Mouse (Mus musculus): ENCODE results near the gene Ptcd2. TPM values are rescaled to one million over a fixed set of nuclear protein-coding genes. Genes with fewer than 3 reads are reported as not detected.

Ptcd2 gene
- 33.3 and 35.3 TPM in 2 replicates for polyA plus RNA-seq (2012; rRNA removed)

DNA sequence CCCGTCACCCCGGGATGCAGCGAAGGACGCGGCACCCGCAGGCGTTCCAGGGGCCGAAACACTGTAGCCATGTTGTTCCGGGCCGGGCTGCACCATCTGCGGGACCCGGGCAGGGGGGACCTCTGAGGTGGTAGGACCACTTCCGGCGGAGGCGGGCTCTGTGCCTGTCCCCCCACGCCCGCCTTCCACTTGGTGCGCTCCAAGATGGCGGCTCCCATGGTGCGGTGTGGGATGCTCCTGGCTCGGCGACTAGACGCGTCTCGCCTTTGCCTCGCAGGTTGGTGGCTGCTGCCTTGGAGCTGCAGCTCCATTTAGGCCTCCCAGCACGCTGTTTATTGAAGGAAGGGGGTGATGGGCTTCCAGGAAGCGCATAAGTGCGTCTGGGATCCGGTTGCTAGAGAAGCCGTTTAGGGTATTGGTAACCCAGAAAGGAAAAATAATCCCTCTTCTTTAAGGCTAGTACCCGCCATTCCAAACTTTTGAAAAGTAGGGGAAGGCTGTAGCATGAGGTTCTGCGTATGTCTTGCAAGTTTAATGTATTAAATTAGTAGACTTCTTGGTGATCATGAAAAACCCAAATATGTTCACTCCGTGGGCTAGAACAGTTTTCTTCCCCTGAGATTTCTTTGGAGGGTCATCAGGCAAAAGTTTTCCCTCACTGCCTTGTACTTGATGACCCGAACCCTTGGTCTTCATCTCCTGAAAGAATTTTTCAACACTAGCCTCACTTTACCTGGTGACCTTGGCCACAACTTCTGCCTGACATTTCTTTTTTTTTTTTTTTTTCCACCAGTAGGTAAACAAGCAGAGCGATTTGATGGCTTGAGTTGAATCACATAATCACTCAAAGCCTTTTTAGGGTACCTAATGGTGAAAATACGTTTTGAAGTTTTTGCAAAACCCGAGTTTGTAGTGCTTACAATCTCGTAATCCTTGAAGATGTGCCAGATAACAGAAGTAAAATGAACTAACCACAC is at the start of gene Ptcd2, which contains the start of gene Mrps27:
Gene Ptcd2 (minus strand): TSS at position 107 of the 977 bp plus-strand sequence.
Gene Mrps27 (plus strand): TSS at position 188 of the 977 bp plus-strand sequence.
- DNase-seq (ENCODE audit: extremely low spot score in 1 of 2, low spot score in 1 of 2): peak; percentile 96 to 100

DNA sequence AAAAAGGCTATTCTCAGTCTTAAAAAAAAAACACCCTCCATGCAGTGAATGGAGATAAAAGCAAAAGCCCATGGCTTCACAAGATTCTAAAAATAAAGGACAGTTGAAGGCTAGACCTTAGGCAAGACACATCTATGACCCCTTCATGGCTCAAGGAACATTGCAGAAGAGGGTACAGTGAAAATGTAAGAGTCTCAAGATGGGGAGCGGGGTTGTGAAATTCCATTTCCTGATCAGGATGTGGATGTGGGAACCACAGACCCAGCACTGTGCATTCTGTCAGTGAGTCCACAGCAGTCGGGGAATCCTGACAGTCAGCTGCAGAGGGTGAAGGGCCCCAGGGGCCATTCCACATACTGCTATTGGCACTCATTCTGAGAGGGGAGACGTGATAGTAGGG is 48.6 kb upstream of the Ptcd2 start:
- DNase-seq (ENCODE audit: extremely low spot score in 1 of 2, low spot score in 1 of 2): no peak

DNA sequence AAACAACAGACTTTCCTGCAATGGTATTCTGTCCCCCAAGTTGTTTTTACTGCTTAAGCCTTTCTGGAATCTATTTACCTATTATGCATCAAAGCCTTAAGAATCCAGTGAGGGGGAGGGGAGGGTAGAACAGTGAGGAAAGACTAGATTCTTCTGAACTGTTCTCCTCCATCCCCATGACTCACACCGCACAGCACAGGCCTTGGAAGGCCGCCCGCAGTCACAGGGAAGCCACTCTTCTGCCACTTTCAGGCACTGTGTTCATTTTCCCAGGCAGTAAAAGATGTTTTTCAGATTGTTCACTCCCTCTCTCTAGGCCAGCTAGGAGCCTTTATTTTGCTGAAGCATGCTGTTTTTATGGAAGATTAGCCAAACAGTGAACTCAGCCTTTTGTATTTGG is 46.9 kb upstream of the Ptcd2 start:
- peak; percentile 22 to 73 for DNase-seq (ENCODE audit: extremely low spot score in 1 of 2, low spot score in 1 of 2)

DNA sequence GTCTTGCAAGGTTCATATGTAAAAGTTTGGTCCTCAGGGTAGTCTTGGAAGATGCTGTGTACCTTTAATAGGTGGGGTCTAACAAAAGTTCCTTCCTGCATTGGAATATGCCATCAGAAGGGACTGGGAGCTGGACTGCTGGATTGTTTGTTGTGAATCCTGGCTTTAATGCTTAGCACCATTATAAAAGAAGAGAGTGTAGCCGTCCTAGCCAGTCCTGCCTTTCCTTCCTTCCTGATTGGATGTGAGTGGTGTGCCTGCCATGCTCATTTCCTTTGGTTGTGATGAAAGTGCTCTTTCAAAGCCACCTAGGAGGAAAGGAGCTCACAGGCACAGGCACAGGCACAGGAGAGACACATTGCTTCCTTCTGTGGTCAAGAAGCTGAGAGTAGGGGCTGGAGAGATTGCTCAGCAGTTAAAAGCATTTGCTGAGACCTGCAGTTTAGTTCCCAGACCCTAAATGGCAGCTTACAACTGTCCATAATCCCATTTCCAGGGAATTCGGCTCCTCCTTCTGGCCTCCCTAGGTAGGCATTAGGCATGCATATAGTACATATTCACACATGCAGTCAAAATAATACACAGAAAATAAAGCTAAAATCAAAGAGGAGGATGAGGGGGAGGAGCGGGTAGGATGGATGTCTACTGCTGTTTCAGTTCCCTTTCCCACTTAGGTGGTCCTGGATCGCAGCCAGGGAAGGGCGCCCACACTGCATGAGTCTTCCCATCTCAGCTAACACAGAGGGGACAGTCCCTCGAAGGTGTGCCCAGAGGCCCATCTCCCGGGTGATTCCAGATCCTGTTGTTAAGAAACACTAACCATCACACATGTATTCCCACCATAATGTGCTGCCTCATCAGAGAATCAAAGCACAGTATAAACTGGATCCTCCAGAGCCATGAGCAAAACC is 43.7 kb upstream of the Ptcd2 start:
- no peak for DNase-seq (ENCODE audit: extremely low spot score in 1 of 2, low spot score in 1 of 2)

DNA sequence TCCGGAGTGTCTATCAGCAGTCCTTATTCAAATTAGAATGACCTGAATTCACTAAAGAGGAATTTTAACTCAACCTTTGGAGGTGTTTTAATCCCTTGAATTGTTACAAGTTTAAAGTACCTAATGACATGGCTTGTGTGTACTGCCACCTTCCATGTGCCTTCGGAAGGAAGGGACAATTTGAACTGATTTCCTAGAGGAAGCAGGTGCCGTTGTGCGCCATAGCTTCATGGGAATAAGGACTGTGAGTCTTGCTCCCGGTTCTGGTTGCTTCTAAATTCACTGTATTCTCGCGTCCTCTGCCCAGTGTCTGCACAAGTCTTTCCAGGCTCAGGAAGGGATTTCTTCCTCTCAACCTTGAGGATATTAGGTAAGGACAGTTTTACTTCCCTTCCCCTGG is 41.8 kb upstream of the Ptcd2 start:
- no peak for DNase-seq (ENCODE audit: extremely low spot score in 1 of 2, low spot score in 1 of 2)

DNA sequence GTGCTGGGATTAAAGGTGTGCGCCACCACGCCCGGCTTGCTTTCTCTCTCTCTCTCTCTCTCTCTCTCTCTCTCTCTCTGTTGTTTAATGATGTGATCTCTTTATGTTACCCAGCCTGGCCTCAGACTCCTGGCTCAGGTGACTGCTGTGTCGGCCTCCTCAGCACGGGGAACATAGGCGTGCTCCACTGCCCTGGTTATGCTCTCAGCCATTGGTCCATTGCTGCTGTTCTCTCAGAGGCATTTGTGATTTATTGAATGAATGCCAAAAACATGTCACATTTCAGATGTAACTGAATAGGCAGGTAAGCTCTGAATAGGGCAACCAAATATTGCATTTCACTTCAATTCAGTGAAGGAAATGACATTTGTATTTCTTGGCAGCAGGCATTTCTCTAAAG is 41.4 kb upstream of the Ptcd2 start:
- no peak for DNase-seq (ENCODE audit: extremely low spot score in 1 of 2, low spot score in 1 of 2)

DNA sequence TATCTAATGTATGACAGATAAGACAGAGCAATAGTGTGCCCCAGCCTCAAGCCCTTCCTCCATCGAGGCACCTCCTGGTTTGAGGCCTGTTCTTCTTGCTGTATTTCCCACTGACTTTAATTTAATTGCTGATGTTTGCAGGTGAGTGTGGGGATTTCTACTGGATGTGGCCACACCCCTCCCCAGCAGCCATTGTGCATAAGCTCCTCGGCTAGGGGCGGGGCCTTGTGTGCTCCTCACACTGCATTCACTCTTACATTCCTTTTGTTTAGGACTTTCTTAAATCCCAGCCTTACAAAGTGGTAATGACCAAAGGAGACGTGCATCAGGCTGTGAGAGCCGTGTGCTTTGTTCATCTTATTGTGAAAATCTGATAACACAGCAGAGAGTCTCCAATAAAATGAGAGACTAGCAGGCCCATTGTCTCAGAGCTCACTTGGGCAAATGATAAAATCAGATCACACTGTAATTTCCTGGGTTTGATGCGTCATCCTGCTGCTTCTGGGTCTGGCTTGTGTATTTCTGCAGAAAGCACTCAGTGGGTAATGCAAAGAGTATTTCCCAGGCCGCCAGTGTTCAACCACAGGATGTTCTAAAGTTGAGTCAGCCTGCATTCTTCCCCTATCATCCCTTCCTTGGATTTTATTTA is 40.2 kb upstream of the Ptcd2 start:
- no peak for DNase-seq (ENCODE audit: extremely low spot score in 1 of 2, low spot score in 1 of 2)

DNA sequence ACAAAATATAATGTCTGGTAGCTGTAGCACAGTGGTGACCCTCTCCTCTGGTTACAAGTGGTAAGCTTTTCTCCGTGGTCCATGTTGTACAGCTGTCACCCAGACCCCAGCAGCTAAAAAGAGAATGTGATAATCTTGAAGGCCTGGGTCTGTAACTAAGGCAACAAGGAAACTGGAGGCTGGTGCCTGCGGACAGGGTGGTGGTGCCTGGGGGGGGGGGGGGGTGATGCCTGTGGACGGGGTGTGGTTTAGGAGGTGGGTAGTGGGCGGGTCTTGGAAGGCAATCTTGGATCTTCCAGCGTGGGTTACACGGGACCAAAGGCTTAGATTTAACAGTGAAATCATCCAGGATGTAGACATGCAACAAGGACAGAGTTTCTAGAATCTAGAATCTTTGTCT is 37.9 kb upstream of the Ptcd2 start:
- no peak for DNase-seq (ENCODE audit: extremely low spot score in 1 of 2, low spot score in 1 of 2)

DNA sequence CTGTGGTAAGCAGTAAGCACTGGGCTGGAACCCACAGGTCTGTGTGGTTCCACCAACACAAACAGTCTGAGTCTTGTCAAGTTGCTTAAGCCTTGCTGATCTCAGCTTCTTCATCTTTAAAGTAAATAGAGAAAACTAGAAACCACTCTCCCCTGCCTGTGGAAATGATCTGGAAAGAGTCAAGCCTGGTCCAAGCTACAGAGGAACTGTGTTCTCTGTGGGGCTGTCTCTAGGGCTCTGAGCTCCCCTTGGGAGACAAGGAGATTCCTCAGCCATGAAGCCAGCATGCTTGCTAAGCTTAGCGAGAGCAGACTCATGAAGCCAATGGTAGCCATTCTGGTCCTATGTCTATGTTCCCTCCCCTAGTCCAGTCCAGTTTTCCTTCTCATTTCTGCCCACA is 33.7 kb upstream of the Ptcd2 start:
- no peak for DNase-seq (ENCODE audit: extremely low spot score in 1 of 2, low spot score in 1 of 2)

DNA sequence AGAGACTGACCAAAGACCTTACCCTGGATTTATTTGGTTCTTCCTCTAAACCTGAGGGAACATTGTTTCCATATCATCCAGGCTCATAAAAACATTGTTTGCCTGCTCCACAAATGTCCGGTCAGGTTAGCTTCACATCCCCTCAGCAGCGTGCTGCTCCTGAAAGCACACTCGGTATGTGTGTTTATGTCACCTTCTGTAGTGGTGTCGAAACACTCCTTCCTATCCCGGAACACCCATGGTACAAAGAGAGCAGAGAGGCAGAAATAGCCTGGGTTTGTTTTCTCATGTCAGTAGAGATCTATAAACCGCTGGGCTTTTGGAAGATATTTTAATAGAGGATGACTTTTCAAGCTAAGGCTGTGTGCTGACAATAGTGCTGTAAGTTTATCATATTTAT is 32.5 kb upstream of the Ptcd2 start:
- DNase-seq (ENCODE audit: extremely low spot score in 1 of 2, low spot score in 1 of 2): no peak

DNA sequence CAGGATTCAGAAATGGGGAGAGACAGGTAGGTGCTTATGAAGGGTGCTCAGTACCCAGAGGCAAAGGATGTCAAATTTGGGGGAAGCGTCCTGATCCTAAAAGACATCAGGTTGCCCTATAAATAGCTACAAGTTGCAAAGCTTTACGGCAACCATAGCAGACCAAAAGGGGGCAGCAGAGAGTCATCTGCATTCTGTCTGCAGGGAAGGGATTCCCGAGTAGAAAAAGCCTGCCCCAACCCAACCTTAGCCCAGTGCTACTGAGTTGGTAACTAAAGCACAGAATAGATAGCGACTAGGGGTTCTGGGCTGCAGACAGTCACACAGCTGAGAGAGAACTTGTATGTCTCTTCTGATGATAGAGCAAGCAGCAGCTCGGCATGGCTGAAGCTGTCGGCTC is 31.0 kb upstream of the Ptcd2 start:
- peak; percentile 46 to 95 for DNase-seq (ENCODE audit: extremely low spot score in 1 of 2, low spot score in 1 of 2)

DNA sequence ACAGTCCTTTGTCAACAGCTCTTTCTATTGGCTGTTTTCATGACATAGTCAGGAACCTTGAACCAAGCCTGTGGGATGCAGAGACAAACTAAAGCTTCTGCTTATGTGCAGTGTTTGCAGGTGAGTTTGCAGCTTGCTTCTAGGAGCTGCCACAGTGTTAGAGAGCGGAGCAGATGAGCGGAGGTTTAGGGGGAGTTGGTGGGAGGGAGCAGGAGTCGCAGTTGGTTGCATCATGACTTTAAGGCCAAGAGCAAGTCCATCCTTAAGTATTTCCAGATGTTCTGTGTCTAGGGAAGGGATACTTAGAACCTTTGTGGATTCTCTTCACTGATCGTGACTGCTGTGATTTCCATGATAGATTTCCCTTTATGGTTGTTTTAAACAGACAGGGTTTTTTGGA is 29.7 kb upstream of the Ptcd2 start:
- DNase-seq (ENCODE audit: extremely low spot score in 1 of 2, low spot score in 1 of 2): no peak

DNA sequence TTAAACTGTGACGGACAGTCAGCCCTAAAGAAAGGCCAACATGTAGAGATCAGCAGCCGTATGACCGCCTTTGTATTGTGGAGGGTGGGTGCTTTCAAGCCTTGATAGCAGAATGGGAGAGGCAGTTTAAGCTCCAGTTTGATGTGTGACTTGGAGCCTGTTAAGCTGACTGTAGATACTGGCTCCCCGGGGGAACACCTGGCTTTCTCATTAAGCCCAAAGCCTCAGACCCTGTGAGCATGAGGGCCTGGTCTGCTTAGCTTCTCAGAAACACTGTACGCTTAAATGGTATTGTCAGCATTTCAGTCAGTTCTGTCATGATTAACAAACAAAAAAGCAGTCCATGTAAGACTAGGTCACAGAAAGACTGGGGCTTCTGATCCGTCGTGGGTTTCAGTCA is 29.2 kb upstream of the Ptcd2 start:
- DNase-seq (ENCODE audit: extremely low spot score in 1 of 2, low spot score in 1 of 2): no peak

DNA sequence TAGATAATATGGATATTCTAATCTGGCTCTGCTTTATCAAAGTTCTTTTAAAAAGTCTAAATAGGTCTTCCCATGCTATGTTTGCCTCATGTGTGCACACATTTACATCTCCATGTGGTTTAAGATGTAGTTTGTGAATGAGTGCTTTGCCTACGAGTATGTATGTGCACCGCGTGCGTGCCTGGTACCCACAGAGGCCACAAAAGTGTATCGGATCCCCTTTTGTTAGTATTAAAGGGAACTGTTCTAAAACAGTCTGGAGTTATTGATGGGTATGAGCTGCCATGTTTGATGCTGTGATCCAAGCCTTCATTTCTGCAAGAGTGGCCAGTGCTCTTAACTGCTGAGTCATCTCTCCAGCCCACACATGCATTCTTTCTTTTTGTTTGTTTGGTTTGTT is 26.8 kb upstream of the Ptcd2 start:
- DNase-seq (ENCODE audit: extremely low spot score in 1 of 2, low spot score in 1 of 2): no peak

DNA sequence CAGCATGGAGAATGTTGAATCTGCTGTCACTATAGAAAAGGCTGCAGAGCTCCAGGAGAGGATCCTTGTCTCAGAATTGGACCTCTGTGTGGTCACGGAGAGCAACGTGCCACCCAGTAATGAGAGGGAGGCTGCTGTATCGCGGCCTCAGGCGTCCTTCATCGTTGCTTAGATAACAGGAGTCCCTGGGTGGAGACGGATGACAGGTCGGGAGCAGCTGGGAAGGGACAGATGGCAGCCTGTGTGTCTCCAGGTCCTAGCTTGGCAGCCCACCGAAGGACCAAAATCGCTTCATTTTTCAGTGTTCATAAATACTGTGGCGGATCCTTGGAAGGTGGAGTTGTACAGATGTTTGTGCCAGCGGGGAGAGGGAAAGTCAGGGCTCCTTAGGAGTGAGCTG is 24.6 kb upstream of the Ptcd2 start:
- DNase-seq (ENCODE audit: extremely low spot score in 1 of 2, low spot score in 1 of 2): no peak

DNA sequence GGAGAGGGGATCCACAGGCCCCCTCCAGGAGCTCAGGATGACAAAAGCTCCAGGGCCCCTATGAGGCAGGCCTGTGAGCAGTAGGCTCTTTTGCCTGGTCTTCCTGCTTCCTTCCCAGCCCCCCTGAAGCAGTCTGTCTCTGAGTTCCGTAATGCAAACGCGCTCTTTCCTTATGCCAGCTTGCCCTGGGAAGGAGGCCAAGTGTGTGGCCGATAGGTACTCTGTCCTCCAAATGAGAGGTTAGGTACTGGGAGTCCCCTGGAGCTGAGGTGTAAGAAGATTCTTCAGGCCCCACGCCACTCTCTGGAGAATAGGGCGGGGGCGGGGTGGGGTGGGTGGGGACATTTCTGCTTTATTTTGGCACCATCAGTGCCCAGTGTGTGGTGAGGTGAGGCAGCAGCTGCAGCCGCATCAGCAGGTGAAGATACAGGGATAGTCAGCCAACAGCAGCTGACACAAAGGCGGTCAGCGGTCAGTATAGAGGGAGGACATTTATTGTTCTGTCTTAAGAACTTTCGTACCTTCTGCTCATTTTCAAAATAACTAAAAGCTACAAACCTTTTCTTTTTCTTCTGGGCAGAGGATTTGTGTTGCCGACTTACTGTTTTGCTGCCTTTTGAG is 23.2 kb upstream of the Ptcd2 start:
- no peak for DNase-seq (ENCODE audit: extremely low spot score in 1 of 2, low spot score in 1 of 2)

DNA sequence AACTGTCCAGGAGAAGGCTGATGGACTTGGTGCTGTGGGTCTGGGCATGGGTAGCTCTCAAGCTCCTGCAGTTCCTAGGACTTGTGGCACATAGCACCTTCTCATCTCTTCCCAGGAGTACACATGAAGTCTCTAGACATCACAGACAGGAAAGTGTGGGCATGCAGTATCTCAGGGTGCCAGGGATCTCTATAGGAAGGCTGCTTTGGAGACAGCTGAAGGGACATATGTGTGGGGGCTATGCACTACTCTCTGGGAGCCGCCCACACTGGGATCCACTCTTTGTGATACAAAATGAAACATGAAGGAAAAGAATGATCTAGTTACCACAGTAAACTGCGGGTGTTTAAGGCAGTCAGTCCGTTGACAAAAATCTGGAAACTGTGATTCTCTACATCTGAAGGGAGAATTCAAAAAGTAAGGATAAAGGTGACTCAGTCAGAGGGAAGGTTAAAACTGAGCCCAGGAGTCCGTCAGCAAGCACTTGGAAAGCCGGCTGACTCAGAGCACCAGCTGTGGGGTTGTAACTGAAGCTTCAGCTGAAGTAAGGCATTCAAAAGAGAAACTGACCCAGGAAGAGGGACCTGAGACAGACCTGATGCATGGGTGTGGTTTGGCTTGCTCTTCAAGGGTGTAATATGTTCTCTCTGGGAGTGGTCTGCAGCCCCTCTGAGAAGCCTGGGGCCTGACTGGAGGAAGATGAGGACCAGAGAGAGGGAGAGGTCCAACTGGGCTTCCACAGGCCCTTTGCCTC is 22.1 kb upstream of the Ptcd2 start:
- DNase-seq (ENCODE audit: extremely low spot score in 1 of 2, low spot score in 1 of 2): peak; percentile 92 to 94

DNA sequence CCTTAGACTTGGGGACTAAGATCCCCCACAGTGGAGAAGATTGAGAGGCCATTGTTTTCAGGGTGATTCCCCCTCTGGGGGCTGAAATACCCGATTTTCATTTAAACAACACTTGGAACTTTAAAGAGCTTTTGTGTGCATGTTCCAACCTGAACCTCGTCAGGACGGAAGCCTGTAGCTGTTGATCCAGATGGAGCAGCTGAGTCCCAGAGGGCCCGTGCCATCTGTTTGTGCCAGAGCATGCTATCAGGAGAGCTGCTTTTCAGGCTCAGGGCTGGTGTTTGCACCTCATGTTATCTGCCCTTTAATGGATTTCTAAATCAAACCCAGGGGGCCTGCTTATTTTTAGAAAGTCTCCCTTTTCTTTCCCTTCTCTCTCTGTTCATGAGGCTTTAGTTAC is 19.4 kb upstream of the Ptcd2 start:
- DNase-seq (ENCODE audit: extremely low spot score in 1 of 2, low spot score in 1 of 2): no peak

DNA sequence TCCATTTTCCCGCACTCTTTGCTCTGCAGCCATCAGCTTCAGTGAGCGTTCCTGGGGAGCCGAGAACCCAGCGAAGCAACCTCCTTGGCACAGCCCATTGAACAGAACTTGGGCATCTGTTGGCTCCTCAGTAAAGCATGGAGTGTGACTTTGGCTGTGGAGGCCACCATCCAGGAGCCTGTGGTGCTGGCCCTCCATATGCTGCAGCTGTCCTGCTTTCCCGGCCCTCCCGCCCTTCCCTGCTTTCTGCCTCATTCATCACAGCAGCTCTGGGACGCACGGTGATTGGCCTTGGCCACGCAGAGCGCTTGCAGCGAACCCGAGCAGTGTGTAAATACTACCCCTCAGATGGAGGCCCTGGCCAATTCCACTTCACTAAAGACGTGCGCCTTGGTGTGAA is 14.4 kb upstream of the Ptcd2 start:
- DNase-seq (ENCODE audit: extremely low spot score in 1 of 2, low spot score in 1 of 2): no peak
